Mouse (Mus musculus): ENCODE results near the gene Arrdc4. TPM values are rescaled to one million over a fixed set of nuclear protein-coding genes. Genes with fewer than 3 reads are reported as not detected.

Arrdc4 gene
- polyA plus RNA-seq (2012; rRNA removed): 2.5 and 3.3 TPM in 2 replicates

GRCm38 (mm10) chr7:68748761-68749635 lies at the start of gene Arrdc4:
Arrdc4 (minus strand) TSS chr7:68749241.

